Mouse (Mus musculus): Measurements from ENCODE around the gene Raver2.
"Not testable (repeated sequence)": the region's sequence is repeated elsewhere in the genome, so short reads cannot be mapped to it uniquely, and the experiment has no call there.

Gene Raver2
- long read RNA-seq, experiment 1, partial matches to known transcripts, result 0 of 1 reads
- long read RNA-seq, experiment 1, other reads (novel, unspliced or antisense), result 1 of 1 reads
- long read RNA-seq, experiment 2, partial matches to known transcripts, result 0 of 1 reads
- long read RNA-seq, experiment 2, other reads (novel, unspliced or antisense), result 1 of 1 reads

DNA sequence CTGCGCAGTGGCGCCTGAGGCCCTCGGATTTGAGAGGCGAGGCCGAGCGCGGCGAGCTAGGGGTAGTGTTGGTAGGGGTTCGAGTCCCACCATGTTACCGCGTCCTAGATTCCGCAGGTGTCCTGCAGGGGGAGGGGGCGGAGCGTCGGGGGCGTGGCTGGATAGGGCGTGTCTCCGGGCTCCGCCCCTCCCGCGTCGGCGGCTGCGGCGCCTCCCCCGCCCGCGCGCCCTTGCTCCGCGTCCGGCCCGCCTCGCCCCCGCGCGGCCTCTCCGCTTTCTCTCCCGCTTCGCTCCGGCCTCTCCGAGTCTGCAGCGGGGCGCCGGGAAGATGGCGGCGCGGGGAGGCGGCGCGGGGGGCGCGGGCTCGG is at the start of gene Raver2:
Gene Raver2, plus strand, starts transcription at position 198 of the 368 bp plus-strand sequence.
- intact Hi-C loops (cut with DNase I), result no loop called here

GRCm38 (mm10) chr4:101020596-101020995 is 48.2 kb upstream of the Raver2 start, which contains the start of gene Gm10577:
Gm10577 (minus strand) TSS chr4:101020696.
- intact Hi-C loops (cut with DNase I), result no loop called here

- intact Hi-C loops (cut with DNase I), result no loop called here
Measured at GRCm38 (mm10) chr4:101026566-101026965, 42.2 kb upstream of the Raver2 start.

GRCm38 (mm10) chr4:101026995-101027394 is 41.8 kb upstream of the Raver2 start:
- intact Hi-C loops (cut with DNase I), result no loop called here

- intact Hi-C loops (cut with DNase I), result no loop called here
Measured at GRCm38 (mm10) chr4:101027852-101028411, 40.9 kb upstream of the Raver2 start.

- intact Hi-C loops (cut with DNase I), result no loop called here
Measured at GRCm38 (mm10) chr4:101033047-101033446, 35.7 kb upstream of the Raver2 start.

- intact Hi-C loops (cut with DNase I), result no loop called here
Measured at GRCm38 (mm10) chr4:101035131-101035530, 33.7 kb upstream of the Raver2 start.

- intact Hi-C loops (cut with DNase I), result no loop called here
Measured at GRCm38 (mm10) chr4:101037156-101037555, 31.6 kb upstream of the Raver2 start.

- intact Hi-C loops (cut with DNase I), result no loop called here
Measured at GRCm38 (mm10) chr4:101043691-101044090, 25.1 kb upstream of the Raver2 start.

DNA sequence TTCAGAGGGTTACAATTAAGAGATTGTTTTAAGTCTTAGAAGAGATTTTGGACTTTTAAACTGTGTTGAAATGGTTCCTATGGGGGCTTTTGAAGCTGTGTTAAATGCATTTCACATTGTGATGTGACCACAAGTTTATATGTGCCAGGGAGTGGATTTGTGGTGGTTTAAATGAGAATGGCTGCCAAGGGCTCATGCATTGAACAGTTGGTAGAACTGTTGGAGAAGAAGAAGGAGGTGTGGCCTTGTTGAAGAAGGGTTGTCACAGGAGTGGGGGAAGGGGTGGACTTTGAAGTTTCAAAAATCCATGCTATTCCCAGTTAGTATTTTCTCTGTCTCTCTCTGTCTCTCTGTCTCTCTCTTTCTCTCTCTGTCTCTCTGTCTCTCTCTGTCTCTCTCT is 24.6 kb upstream of the Raver2 start:
- intact Hi-C loops (cut with DNase I), result no loop called here

- intact Hi-C loops (cut with DNase I), result no loop called here
Measured at GRCm38 (mm10) chr4:101046576-101046975, 22.2 kb upstream of the Raver2 start.

DNA sequence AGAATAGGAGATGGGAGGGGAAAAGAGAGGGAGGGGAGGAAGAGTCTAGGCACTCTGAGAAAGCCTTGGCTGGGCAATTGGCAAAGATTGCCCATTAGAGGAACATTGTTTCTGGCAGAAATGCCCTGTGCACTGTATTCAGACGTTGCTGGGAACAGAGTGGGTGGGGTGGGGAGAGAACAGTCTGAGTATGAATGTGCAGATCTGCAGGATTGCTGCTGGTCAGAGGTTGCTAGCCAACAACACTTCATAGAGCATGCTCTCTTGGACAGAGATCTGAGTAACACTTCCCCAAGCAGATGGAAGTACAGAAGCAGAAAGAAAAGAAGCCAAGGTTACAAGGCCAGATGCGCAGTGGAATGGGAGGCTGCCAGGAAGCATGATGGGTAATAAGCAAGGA is 6.6 kb upstream of the Raver2 start:
- intact Hi-C loops (cut with DNase I), result no loop called here

- intact Hi-C loops (cut with DNase I), result no loop called here
Measured at GRCm38 (mm10) chr4:101066401-101066800, 2.4 kb upstream of the Raver2 start.

DNA sequence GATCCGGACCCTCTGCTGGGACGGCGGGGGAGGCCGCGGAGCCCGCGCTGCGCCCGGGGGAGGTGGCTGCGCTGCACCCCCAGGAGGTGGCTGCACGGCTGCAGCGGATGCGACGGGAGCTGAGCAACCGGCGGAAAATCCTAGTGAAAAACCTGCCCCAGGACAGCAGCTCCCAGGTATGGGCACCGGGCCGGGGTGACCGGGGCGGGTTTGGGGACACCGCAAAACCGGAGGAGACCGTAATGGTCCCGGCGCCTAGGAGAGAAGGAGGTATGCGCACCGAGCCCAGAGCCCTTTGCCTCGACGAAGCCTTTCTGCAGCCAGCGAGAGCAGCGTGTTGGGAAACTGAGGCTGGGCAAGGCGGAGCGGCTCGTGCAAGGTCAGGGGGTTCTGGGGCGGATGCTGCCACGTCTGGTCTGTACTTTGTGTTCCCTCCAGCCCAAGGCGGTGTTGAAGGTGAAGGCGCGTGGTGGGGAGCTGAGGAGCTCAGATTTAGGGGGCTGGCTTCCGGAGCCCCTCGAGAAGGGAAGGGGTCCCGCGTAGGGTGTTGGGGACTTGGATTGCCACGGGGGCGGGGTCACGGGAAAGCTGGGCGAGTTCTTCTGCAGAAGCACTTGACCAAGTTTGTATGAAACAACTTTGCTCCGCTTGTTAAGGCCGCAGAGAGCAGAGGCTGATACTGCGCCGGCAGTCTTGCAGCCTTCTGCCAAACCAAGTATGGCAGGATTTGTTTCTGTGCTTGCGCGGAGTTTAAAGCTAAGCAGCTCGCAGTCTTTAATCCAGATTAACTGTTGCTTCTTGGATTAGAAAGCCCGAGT is 580 bp downstream of the Raver2 start:
- intact Hi-C loops (cut with DNase I), result no loop called here

DNA sequence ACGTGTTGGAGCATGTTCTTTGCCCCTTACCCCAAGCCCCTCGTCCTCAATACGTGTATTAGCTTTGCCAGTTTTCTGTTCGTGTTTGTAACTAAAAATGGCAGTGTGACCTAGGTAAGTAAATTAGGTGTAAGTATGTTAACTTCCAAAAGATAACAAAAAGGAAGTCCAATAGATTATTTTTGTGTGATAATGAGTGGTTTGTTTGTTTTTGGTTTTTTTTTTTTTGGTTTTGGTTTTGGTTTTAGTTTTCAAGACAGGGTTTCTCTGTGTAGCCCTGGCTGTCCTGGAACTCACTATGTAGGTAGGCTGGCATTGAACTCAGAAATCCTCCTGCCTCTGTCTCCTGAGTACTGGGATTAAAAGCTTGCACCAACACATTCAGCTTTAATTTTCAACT is 2.8 kb downstream of the Raver2 start:
- intact Hi-C loops (cut with DNase I), result no loop called here

DNA sequence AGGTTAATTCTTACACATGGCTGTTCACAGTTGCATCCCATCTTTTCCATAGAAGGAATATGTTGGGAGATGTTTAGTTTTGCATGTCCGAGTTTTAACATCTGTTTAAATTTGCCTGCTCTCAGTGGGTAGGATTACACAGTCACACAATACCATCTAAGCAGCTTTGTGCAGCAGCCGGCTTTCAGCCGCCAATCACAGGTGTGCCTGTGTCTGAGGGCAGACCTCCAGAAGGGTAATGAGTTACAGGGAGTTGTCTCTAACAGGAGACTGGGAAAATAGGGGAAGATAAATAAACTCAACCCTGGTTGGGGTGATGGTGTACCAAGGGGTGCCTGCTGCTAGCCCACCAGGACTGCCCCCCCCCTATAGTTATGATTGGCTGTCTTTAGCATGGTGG is 7.6 kb downstream of the Raver2 start:
- intact Hi-C loops (cut with DNase I), result no loop called here

DNA sequence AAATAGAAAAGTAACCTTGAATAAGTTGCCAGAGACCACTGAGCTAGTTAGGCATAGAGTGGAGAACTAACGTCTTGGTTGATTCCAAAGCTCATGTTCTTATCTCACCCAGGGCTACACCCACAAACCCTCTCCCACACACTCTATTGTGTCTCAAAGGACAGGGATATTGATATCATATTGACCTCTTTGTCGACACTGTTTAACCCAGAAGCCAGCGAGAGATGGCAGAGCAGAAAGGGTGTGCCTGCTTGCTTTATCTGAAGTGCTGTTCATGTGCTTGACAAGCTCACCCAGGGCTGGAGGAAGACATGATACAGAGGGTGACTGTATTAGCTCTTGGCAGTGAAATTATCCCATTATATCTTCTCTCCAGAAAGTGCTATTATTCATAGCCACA is 11.2 kb downstream of the Raver2 start:
- intact Hi-C loops (cut with DNase I), result no loop called here

GRCm38 (mm10) chr4:101082176-101082888 is 13.5 kb downstream of the Raver2 start:
- intact Hi-C loops (cut with DNase I), result no loop called here

DNA sequence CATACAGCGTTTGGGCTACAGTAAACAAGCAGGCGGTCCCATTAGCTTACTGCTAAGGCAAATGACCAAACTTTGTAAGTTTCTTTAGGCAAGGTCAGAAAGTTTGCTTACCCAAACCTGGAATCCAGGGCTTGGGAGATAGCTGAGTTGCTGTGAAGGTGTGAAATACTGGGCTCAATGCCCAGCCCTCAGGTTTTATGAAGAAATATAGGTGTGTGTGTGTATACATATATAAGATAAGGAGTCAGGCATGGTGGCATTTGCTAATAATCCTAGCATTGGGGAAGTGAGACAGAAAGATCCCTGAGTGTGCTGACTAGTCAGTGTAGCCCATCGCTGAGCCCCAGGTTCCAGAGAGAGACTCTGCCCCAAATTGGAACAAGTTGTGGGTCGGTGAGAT is 16.1 kb downstream of the Raver2 start:
- intact Hi-C loops (cut with DNase I), result no loop called here

DNA sequence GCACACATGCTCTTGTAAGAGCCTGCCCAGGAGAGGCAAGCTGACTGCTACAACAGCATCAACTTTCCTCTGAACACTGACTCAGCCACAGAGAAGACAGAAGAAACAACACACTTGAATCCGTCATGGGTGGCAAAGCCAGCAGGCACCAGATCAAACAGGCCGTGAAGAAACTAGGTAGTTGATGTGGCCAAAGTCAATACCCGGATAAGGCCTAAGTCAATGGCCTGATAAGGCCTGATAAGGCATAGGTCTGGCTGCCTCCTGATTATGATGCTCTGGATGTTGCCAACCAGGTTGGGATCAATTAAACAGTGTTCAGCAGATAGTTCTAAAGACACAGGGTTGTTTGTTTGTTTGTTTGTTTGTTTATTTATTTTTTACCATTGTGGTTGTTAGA is 17.3 kb downstream of the Raver2 start:
- intact Hi-C loops (cut with DNase I), result no loop called here

DNA sequence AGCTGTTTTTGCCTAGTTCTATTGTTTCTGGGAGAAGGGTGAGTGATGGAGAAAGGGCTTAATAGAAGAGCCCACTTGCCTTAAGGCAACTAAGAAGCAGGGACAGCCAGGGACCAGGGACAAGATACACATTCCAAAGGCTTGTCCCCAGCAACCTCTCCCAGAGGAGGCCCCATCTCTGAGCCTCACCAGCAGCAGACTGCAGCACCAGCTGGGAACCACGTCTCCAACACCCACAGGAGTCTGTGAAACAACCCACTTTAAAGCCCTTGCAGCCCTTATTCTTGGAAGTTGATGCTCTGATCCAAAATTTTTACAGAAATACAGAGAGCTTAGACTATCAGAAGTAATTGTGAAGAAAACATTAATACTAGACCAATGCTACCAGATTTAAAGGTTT is 18.9 kb downstream of the Raver2 start:
- intact Hi-C loops (cut with DNase I), result no loop called here

DNA sequence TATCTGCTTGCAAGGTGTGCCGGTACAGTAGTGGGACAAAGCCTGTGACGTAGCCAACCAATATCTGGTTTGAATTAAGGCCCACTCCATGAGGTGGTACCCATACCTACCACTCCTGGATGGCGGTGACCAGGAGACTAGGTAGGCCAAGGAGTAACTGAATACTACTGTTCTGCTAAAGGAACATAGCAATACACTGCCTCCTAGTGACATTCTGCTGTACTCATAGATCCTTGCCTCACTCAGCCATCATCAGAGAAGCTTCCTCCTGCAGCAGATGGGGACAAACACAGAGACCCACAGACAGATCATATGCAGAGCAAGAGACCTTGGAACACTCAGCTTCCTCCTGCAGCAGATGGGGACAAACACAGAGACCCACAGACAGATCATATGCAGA is 21.8 kb downstream of the Raver2 start:
- intact Hi-C loops (cut with DNase I), result not testable (repeated sequence)
